Comparison of ENCODE assay signal across 11 mouse cellular contexts in genomic region chr16:94097724-94098455, GRCm38 (mm10). TPM values are rescaled to one million over a fixed set of nuclear protein-coding genes. Genes with fewer than 3 reads are reported as not detected.
DNase-seq lines count a peak whose midpoint lies in the region; ATAC-seq and TF ChIP-seq lines count a peak whose summit lies in the region.
"Had no signal": no experiment of that assay in that cellular context is flagged by ENCODE, and none has a peak within 500 bp of the region (broad histone marks: within the 10 kb centered on the region; RNA-seq: fewer than 3 reads in every experiment).

No protein-coding gene starts in this region.

- H3K27ac ChIP-seq in heart, postnatal 0 days (ENCODE audit: low read depth), result no peak overlapping the region
- H3K27ac ChIP-seq in embryonic facial prominence, embryonic 12.5 days, result no peak overlapping the region
- no peak overlapping the region for H3K27ac ChIP-seq in liver, embryonic 12.5 days

- WGBS in heart, postnatal 0 days, result 15% methylated on average over 12 of the region's 12 CpGs
- 6% methylated on average over 12 of the region's 12 CpGs for WGBS in embryonic facial prominence, embryonic 12.5 days
- 10% methylated on average over 12 of the region's 12 CpGs for WGBS in liver, embryonic 12.5 days (ENCODE audit: insufficient replicate concordance)

- no peak for DNase-seq in heart, postnatal 0 days (ENCODE audit: low spot score)
- no peak for DNase-seq in heart, adult 18-20 months
- DNase-seq in ES-CJ7 (ENCODE audit: low read depth, low spot score), result peak; percentile 88
- DNase-seq in cerebellum, adult 9-10 months, result no peak
- DNase-seq in thymus, adult 18-20 months, result no peak
- no peak for DNase-seq in layer of hippocampus, adult 9-10 months (ENCODE audit: low spot score)
- DNase-seq: adrenal gland, adult 2 months; cerebellum, adult 2 months had no signal

- no peak overlapping the region for H3K9ac ChIP-seq in heart, postnatal 0 days (replicated peaks; ENCODE audit: low read depth, low read length)
- no peak overlapping the region for H3K9ac ChIP-seq in embryonic facial prominence, embryonic 12.5 days
- H3K9ac ChIP-seq in liver, embryonic 12.5 days, result no peak overlapping the region

- ATAC-seq in heart, postnatal 0 days (ENCODE audit: insufficient read depth, low read depth), result peak; percentile 33; the same call in 1 of the 2 replicates
- ATAC-seq in embryonic facial prominence, embryonic 12.5 days (ENCODE audit: insufficient number of reproducible peaks, insufficient read depth, low FRiP score, low TSS enrichment), result 0 out of 2 replicates have a peak, but pooled peaks have one; percentile 61
- ATAC-seq in liver, embryonic 12.5 days, result peak; percentile 75; the same call in 1 of the 2 replicates

- H3K4me2 ChIP-seq in heart, postnatal 0 days (ENCODE audit: low read depth, low read length), result no peak overlapping the region
- no peak overlapping the region for H3K4me2 ChIP-seq in embryonic facial prominence, embryonic 12.5 days (replicated peaks)
- H3K4me2 ChIP-seq in liver, embryonic 12.5 days, result no peak overlapping the region

- no peaks in the 10 kb centered on the region for H3K9me3 ChIP-seq in heart, postnatal 0 days (replicated peaks; ENCODE audit: control insufficient read depth, low read length)
- H3K9me3 ChIP-seq in embryonic facial prominence, embryonic 12.5 days, result no peaks in the 10 kb centered on the region
- H3K9me3 ChIP-seq in liver, embryonic 12.5 days (replicated peaks), result no peaks in the 10 kb centered on the region

- H3K4me3 ChIP-seq in heart, postnatal 0 days (ENCODE audit: low read depth, low read length), result no peak overlapping the region
- H3K4me3 ChIP-seq in embryonic facial prominence, embryonic 12.5 days, result no peak overlapping the region
- H3K4me3 ChIP-seq in liver, embryonic 12.5 days, result no peak overlapping the region

- TF ChIP-seq EP300 in heart, postnatal 0 days (IDR thresholded peaks at IDR 0.05; ENCODE audit: low read depth), result no peak

- H3K4me1 ChIP-seq in heart, postnatal 0 days (ENCODE audit: control insufficient read depth, insufficient read depth), result no peaks in the 10 kb centered on the region
- H3K4me1 ChIP-seq in embryonic facial prominence, embryonic 12.5 days, result peaks cover 18% of the 10 kb centered on the region; the same call in 1 of the 2 replicates
- no peaks in the 10 kb centered on the region for H3K4me1 ChIP-seq in liver, embryonic 12.5 days

- H3K36me3 ChIP-seq in heart, postnatal 0 days (replicated peaks; ENCODE audit: control insufficient read depth, insufficient read depth, low read length), result no peaks in the 10 kb centered on the region
- H3K36me3 ChIP-seq in embryonic facial prominence, embryonic 12.5 days, result no peaks in the 10 kb centered on the region
- no peaks in the 10 kb centered on the region for H3K36me3 ChIP-seq in liver, embryonic 12.5 days

- H3K27me3 ChIP-seq in heart, postnatal 0 days (ENCODE audit: control insufficient read depth, insufficient read depth, low read length), result peaks cover 85% of the 10 kb centered on the region
- H3K27me3 ChIP-seq in embryonic facial prominence, embryonic 12.5 days, result peaks cover 51% of the 10 kb centered on the region
- H3K27me3 ChIP-seq in liver, embryonic 12.5 days (replicated peaks), result peaks cover 82% of the 10 kb centered on the region

- TF ChIP-seq CTCF in heart, postnatal 0 days (IDR thresholded peaks at IDR 0.05; ENCODE audit: low read depth), result no peak

RNA-seq across cellular contexts. Expression of gene Sim2, which starts 13.2 kb away (rescaled TPM):
- total RNA-seq in heart, postnatal 0 days (2014; rRNA removed; ENCODE audit: low replicate concordance), result not detected in 2 replicates
- polyA plus RNA-seq in heart, postnatal 0 days (2015; fragmentation: Nextera tagmentation; extraction: Ambion mirVana), result 0.03 TPM in 1 of 2 replicates, not detected in the other
- total RNA-seq in heart, adult 18-20 months (2021), result under 1 TPM in 1 of 2 experiments, not detected in 1; 0.08 TPM
- polyA plus RNA-seq in embryonic facial prominence, embryonic 12.5 days (2016; fragmentation: Nextera tagmentation; extraction: Ambion mirVana), result 4.3 and 5.0 TPM in 2 replicates
- not detected in 2 replicates for polyA plus RNA-seq in liver, embryonic 12.5 days (2016; fragmentation: Nextera tagmentation; extraction: Ambion mirVana)
- total RNA-seq: adrenal gland, adult 2 months; hematopoietic stem cell, adult 5-6 weeks had no signal
- polyA plus RNA-seq: adrenal gland, adult 2 months had no signal
